Mouse (Mus musculus): ENCODE data around the gene Lpin2. TPM values are rescaled to one million over a fixed set of nuclear protein-coding genes. Genes with fewer than 3 reads are reported as not detected.

Gene Lpin2
- 33.5 TPM for polyA plus RNA-seq (2014; fragmentation: Illumina TruSeq; extraction: RNeasy Lipid Tissue Mini Kit (QIAGEN cat#74804); ENCODE audit: insufficient read depth, low read depth, low replicate concordance)

GRCm38 (mm10) chr17:71182211-71182721 lies at the start of gene Lpin2:
Gene Lpin2, plus strand, starts transcription at chr17:71182560.

Other genes starting within 250 kb of the Lpin2 start
- 17.4 TPM for gene Myom1, start 179.9 kb upstream of the Lpin2 start, polyA plus RNA-seq (2014; fragmentation: Illumina TruSeq; extraction: RNeasy Lipid Tissue Mini Kit (QIAGEN cat#74804); ENCODE audit: insufficient read depth, low read depth, low replicate concordance)
- 796 TPM for gene Myl12a, start 179.7 kb upstream of the Lpin2 start, polyA plus RNA-seq (2014; fragmentation: Illumina TruSeq; extraction: RNeasy Lipid Tissue Mini Kit (QIAGEN cat#74804); ENCODE audit: insufficient read depth, low read depth, low replicate concordance)
- 7.4 TPM for gene Emilin2, start 129.4 kb downstream of the Lpin2 start, polyA plus RNA-seq (2014; fragmentation: Illumina TruSeq; extraction: RNeasy Lipid Tissue Mini Kit (QIAGEN cat#74804); ENCODE audit: insufficient read depth, low read depth, low replicate concordance)

Measured in lung, adult 10 weeks (tissue).